Mouse (Mus musculus) gastrocnemius, adult 18-20 months (tissue): ENCODE data around the gene Rbm31y. TPM values are rescaled to one million over a fixed set of nuclear protein-coding genes. Genes with fewer than 3 reads are reported as not detected.
"Not testable (repeated sequence)": the region's sequence is repeated elsewhere in the genome, so short reads cannot be mapped to it uniquely, and the experiment has no call there.

Experiments
- DNase-seq: peaks from one replicate; pipeline ENCODE4 v3.0.0; 2021; ENCODE audit warnings: low spot score
- long read RNA-seq, 2 experiments: library from polyadenylated mRNA; stranded (forward); transcript quantifications; one replicate each; pipeline ENCODE4 v2.0.0; 2021
- total RNA-seq, 2 experiments: library from RNA; stranded (reverse); gene quantifications; 2 replicates each; pipeline ENCODE4 v1.2.3; 2021

The Rbm31y gene
- total RNA-seq = not detected
- long read RNA-seq, experiment 1 = 0 reads
- long read RNA-seq, experiment 2 = 0 reads

GRCm38 (mm10) chrY:17400461-17400860 is at the start of gene Rbm31y:
Gene Rbm31y, plus strand, starts transcription at chrY:17400761.
- not testable (repeated sequence) for DNase-seq
